Mouse (Mus musculus): ENCODE measurements at regions not wholly inside any gene's neighbourhood (a gene's known extent, or its start where the extent isn't known, plus 50 kb on each side); places are given as distances from the start of the nearest gene placed in this dataset.

GRCm38 (mm10) chr2:147515436-147515835 is 153.7 kb downstream of the Pax1 start:
- Histone ChIP-seq H3K4me1 (replicated peaks; ENCODE audit: control insufficient read depth, insufficient read depth, low read length) (no peaks in the 10 kb centered on the region), H3K9me3 (ENCODE audit: control insufficient read depth, low read length) (no peaks in the 10 kb centered on the region), H3K9ac (no peak overlapping the region), H3K36me3 (replicated peaks; ENCODE audit: control insufficient read depth, insufficient read depth) (no peaks in the 10 kb centered on the region), H3K27me3 (ENCODE audit: control insufficient read depth, insufficient read depth, low read length) (no peaks in the 10 kb centered on the region), H3K4me3 (replicated peaks; ENCODE audit: low read length) (no peak overlapping the region), H3K27ac (no peak overlapping the region), H3K4me2 (replicated peaks) (no peak overlapping the region)
- DNase-seq (ENCODE audit: low spot score) (no peak), ATAC-seq (ENCODE audit: low FRiP score) (no peak)
- 76% methylated on average over 3 of the region's 3 CpGs for WGBS

GRCm38 (mm10) chr2:147514748-147515147 is 153.0 kb downstream of the Pax1 start:
- no peaks in the 10 kb centered on the region for H3K9me3 ChIP-seq (ENCODE audit: control insufficient read depth, low read length)

GRCm38 (mm10) chr2:147503962-147504361 is 142.2 kb downstream of the Pax1 start:
- 81% methylated on average over 4 of the region's 4 CpGs for WGBS
- no peak for ATAC-seq (ENCODE audit: low FRiP score)
- H3K27ac ChIP-seq = no peak overlapping the region

More at GRCm38 (mm10) chr2:147514748-147515147, 153.0 kb downstream of the Pax1 start:
- no peaks in the 10 kb centered on the region for H3K36me3 ChIP-seq (replicated peaks; ENCODE audit: control insufficient read depth, insufficient read depth)
- no peaks in the 10 kb centered on the region for H3K4me1 ChIP-seq (replicated peaks; ENCODE audit: control insufficient read depth, insufficient read depth, low read length)
- ATAC-seq (ENCODE audit: low FRiP score) (no peak), DNase-seq (ENCODE audit: low spot score) (no peak)
- no peak overlapping the region for H3K9ac ChIP-seq
- no peak overlapping the region for H3K4me3 ChIP-seq (replicated peaks; ENCODE audit: low read length)
- WGBS = 93% methylated on average over 3 of the region's 3 CpGs
- H3K27ac ChIP-seq = no peak overlapping the region
- no peaks in the 10 kb centered on the region for H3K27me3 ChIP-seq (ENCODE audit: control insufficient read depth, insufficient read depth, low read length)
- H3K4me2 ChIP-seq (replicated peaks) = no peak overlapping the region

GRCm38 (mm10) chr2:147498731-147499130 is 137.0 kb downstream of the Pax1 start:
- Histone ChIP-seq H3K4me2 (replicated peaks) (no peak overlapping the region), H3K27me3 (ENCODE audit: control insufficient read depth, insufficient read depth, low read length) (no peaks in the 10 kb centered on the region), H3K9ac (no peak overlapping the region), H3K36me3 (replicated peaks; ENCODE audit: control insufficient read depth, insufficient read depth) (no peaks in the 10 kb centered on the region), H3K27ac (no peak overlapping the region), H3K4me1 (replicated peaks; ENCODE audit: control insufficient read depth, insufficient read depth, low read length) (no peaks in the 10 kb centered on the region), H3K9me3 (ENCODE audit: control insufficient read depth, low read length) (no peaks in the 10 kb centered on the region), H3K4me3 (replicated peaks; ENCODE audit: low read length) (no peak overlapping the region)
- ATAC-seq (ENCODE audit: low FRiP score) = no peak
- WGBS = 95% methylated on average over 1 of the region's 1 CpGs
- DNase-seq (ENCODE audit: low spot score) = no peak

More at GRCm38 (mm10) chr2:147503962-147504361, 142.2 kb downstream of the Pax1 start:
- no peaks in the 10 kb centered on the region for H3K27me3 ChIP-seq (ENCODE audit: control insufficient read depth, insufficient read depth, low read length)
- H3K9me3 ChIP-seq (ENCODE audit: control insufficient read depth, low read length) = no peaks in the 10 kb centered on the region
- H3K4me3 ChIP-seq (replicated peaks; ENCODE audit: low read length) = no peak overlapping the region
- H3K4me1 ChIP-seq (replicated peaks; ENCODE audit: control insufficient read depth, insufficient read depth, low read length) = no peaks in the 10 kb centered on the region
- DNase-seq (ENCODE audit: low spot score) = no peak
- H3K4me2 ChIP-seq (replicated peaks) = no peak overlapping the region
- H3K36me3 ChIP-seq (replicated peaks; ENCODE audit: control insufficient read depth, insufficient read depth) = no peaks in the 10 kb centered on the region
- H3K9ac ChIP-seq = no peak overlapping the region

GRCm38 (mm10) chr2:147455932-147456331 is 94.2 kb downstream of the Pax1 start:
- no peak overlapping the region for H3K4me3 ChIP-seq (replicated peaks; ENCODE audit: low read length)
- 65% methylated on average over 5 of the region's 5 CpGs for WGBS
- no peak overlapping the region for H3K9ac ChIP-seq
- no peak for DNase-seq (ENCODE audit: low spot score)
- ATAC-seq (ENCODE audit: low FRiP score) = no peak
- no peak overlapping the region for H3K4me2 ChIP-seq (replicated peaks)
- H3K4me1 ChIP-seq (replicated peaks; ENCODE audit: control insufficient read depth, insufficient read depth, low read length) = no peaks in the 10 kb centered on the region
- H3K36me3 ChIP-seq (replicated peaks; ENCODE audit: control insufficient read depth, insufficient read depth) = no peaks in the 10 kb centered on the region
- no peak overlapping the region for H3K27ac ChIP-seq
- no peaks in the 10 kb centered on the region for H3K9me3 ChIP-seq (ENCODE audit: control insufficient read depth, low read length)
- H3K27me3 ChIP-seq (ENCODE audit: control insufficient read depth, insufficient read depth, low read length) = no peaks in the 10 kb centered on the region

- no peaks in the 10 kb centered on the region for H3K27me3 ChIP-seq (ENCODE audit: control insufficient read depth, insufficient read depth, low read length)
- peak overlapping the region; percentile 45 for H3K4me2 ChIP-seq (replicated peaks)
- H3K4me3 ChIP-seq (replicated peaks; ENCODE audit: low read length) = peak overlapping the region; percentile 25
- H3K4me1 ChIP-seq (replicated peaks; ENCODE audit: control insufficient read depth, insufficient read depth, low read length) = no peaks in the 10 kb centered on the region
- no peaks in the 10 kb centered on the region for H3K36me3 ChIP-seq (replicated peaks; ENCODE audit: control insufficient read depth, insufficient read depth)
- peak; percentile 66 for DNase-seq (ENCODE audit: low spot score)
- peak overlapping the region; percentile 67 for H3K27ac ChIP-seq
- WGBS = 18% methylated on average over 18 of the region's 18 CpGs
- no peaks in the 10 kb centered on the region for H3K9me3 ChIP-seq (ENCODE audit: control insufficient read depth, low read length)
- H3K9ac ChIP-seq = peak overlapping the region; percentile 52
- ATAC-seq (ENCODE audit: low FRiP score) = peak; percentile 91
Measured at GRCm38 (mm10) chr2:147454362-147455257, 92.9 kb downstream of the Pax1 start.
